Mouse (Mus musculus) cortical plate, adult 2 months (tissue): ENCODE measurements around the gene Tigar. TPM values are rescaled to one million over a fixed set of nuclear protein-coding genes. Genes with fewer than 3 reads are reported as not detected.

Source experiments
- H3K27ac ChIP-seq: fragments of 200-500 bp; 2 replicates; pipeline ENCODE4 v1.5.1; 2012; ENCODE audit warnings: low read length, control low read depth, inconsistent platforms; ENCODE audit not compliant: insufficient read depth
- H3K4me1 ChIP-seq: fragments of 200-500 bp; 2 replicates; pipeline ENCODE4 v1.6.1; 2011; ENCODE audit warnings: low read length; ENCODE audit not compliant: control insufficient read depth, insufficient read depth
- H3K4me3 ChIP-seq: fragments of 200-500 bp; 2 replicates; pipeline ENCODE4 v1.5.1; 2011; ENCODE audit warnings: mild to moderate bottlenecking, low read length, control low read depth; ENCODE audit not compliant: insufficient read depth
- CTCF ChIP-seq: fragments of 200-500 bp; IDR thresholded peaks from 2 replicates; pipeline ENCODE4 v1.5.1; 2011; ENCODE audit warnings: mild to moderate bottlenecking, control low read depth, low read length; ENCODE audit not compliant: insufficient read depth; ENCODE audit errors: extremely low read depth
- POLR2A ChIP-seq: fragments of 200-500 bp; IDR thresholded peaks from 2 replicates; pipeline ENCODE4 v1.6.1; 2011; ENCODE audit warnings: mild to moderate bottlenecking, low read length, control low read depth; ENCODE audit not compliant: insufficient read depth; ENCODE audit errors: extremely low read depth
- polyA plus RNA-seq: library from polyadenylated mRNA; depleted of rRNA; stranded (reverse); fragments of >200 nt; gene quantifications from 2 replicates; pipeline ENCODE4 v1.2.3, GENCODE M21; 2012

Gene Tigar
- polyA plus RNA-seq, 1 experiment, result 18.5 TPM

DNA sequence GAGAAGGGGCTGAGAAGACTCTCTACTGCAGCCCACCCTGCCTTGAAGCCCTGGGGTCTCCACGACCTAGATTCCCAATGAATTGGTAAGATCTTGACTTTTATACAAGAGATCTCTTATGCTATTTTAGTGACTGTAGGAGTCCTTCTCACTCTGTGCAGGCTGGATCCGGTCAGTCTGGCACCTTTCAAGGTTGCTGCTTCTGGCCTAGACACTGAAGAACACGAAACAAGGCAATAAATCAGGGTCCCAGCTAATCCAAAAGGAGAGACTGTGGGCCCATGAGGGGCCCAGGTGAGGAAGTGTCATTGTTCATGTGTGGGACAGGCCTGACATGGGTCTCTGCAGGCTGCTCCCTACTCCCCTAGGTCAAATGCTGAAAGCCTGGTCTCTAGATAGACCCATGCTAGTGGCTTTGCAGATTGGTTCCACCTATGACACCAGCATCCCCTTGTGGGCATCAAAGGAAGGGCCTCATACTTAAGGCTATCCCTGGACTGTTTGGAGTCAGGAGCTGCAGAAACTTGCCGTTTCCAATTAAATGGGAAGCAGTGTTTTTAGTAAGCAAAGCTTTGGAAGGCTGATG, 13.0 kb upstream of the Tigar start:
- TF ChIP-seq POLR2A (no peak), CTCF (peak; percentile 55)
- Histone ChIP-seq H3K4me1 (no peaks in the 10 kb centered on the region), H3K4me3 (no peak overlapping the region), H3K27ac (no peak overlapping the region)

DNA sequence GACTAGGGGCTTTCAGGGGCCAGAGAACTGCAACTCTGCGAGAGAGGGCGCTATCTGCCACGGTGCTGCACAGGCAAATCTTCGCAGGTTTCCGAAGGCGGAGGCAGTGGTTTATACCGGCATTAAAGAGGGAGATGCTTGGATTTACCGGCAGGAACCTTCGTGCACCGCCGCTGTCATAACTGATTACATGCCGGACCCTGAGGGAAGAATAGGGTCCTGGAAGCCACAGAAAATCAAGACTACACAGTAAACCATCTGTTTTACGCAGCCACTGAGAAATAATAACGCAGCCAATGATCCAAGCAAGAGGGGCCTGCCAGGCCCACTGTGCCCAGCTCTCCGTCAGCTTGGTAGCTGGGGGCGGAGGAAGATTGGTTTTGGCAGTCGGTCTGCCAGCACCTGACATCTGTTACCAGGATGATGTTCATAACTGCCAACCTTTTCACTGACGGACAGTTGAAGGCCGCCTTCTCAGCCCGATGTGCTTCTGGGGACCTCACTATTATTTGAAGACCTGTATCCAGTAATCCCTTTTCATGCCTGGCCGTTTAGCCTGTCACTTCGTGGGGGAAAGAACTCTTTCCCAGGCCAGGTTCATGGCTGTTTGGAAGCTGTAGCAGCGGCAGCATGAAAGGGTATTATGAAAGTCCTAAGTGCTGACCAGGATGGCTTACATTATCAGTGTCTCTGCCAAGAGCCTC, 5.5 kb upstream of the Tigar start:
- Histone ChIP-seq H3K4me1 (no peaks in the 10 kb centered on the region), H3K4me3 (no peak overlapping the region), H3K27ac (no peak overlapping the region)
- TF ChIP-seq POLR2A, result no peak
- no peak for TF ChIP-seq CTCF

DNA sequence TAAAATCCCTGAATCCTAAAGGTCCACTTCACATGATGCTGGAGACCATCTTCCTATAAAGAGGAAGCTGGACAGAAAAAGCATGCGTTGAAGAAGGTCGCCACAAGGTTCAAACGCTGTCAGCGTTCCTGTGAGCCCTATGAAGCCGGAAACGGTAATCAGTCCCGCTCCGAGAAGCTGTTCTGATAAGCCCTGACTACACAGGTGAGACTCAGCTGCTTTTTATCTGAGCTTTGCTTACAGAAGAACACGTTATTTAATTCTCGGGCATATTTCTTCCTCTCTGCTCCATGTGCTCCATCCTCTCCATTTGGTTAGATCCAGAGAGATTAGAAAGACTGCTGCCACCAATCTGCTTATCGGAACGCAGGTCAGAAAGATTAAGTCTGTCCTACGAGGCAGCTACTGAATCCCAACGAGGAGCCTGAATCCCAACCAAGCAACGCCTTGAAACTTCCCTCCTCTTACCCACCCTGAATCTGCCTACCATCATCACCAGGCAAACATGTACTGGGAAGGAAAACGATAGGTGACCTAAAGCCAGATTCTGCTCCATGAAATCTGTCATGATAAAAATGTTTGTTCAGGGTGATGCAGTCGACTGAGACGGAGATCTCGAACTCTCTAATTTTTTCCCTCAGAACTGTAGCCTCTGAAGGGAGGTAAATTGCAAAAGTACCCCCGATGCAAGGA, 843 bp downstream of the Tigar start:
- H3K4me3 ChIP-seq, result peak overlapping the region; percentile 78
- TF ChIP-seq CTCF (no peak), POLR2A (no peak)
- H3K27ac ChIP-seq, result no peak overlapping the region
- peaks cover 7% of the 10 kb centered on the region for H3K4me1 ChIP-seq

DNA sequence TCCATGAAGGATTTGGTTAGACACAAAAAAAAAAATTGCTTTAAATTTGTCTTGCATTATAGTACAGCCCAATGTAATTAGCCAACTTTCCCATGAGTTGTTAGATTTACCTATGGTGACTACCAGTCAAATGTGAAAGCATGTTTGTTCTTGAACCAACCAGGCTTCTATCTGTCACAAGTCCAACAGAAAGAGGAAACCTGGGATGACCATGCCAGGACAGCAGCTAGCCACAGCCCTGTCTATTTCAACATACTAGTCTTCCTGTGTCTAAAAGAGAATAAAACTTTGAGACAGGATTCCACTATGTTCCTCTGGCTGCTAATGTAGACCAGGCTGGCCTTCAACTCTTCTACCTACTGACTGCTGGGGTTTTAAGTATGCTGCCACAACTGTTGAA, 1.9 kb downstream of the Tigar start:
- TF ChIP-seq POLR2A (no peak), CTCF (no peak)
- H3K4me3 ChIP-seq, result no peak overlapping the region
- peaks cover 7% of the 10 kb centered on the region for H3K4me1 ChIP-seq
- H3K27ac ChIP-seq, result no peak overlapping the region

DNA sequence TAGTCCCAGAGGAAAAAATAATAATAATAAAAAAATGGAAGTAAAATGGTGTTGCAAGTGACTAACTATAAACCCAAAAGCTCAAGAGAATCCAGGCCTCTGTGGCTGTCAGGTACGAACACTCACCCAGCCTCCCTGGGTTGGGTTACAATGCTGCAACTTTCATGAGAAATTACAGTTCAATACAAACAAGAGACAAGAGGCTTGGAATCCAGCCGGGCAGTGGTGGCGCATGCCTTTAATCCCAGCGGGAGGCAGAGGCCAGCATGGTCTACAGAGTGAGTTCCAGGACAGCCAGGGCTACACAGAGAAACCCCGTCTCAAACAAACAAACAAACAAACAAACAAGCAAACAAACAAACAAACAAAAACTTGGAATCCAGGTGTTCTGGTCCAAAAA, 2.6 kb downstream of the Tigar start:
- no peak overlapping the region for H3K27ac ChIP-seq
- TF ChIP-seq CTCF, result no peak
- TF ChIP-seq POLR2A, result no peak
- H3K4me3 ChIP-seq, result no peak overlapping the region
- peaks cover 7% of the 10 kb centered on the region for H3K4me1 ChIP-seq

DNA sequence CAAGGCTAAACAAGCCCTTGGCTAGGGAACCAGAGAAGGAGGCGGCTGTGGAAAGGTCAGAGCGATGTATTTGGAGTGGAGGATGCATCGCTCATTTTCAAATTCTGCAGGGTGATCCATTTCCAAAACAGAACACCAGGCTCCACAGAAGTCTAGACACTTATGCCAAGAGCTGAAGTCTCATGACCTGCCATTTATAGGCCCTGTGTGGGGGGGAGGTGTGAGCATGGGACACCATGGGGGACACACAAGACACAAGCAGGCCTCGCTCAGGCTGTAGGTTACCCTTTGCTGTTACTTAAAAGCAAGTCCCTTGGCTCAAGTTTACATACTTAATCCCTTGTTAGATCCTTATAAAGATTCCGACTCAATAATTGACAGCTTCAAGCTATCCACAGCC, 3.2 kb downstream of the Tigar start:
- no peak for TF ChIP-seq POLR2A
- no peak for TF ChIP-seq CTCF
- no peak overlapping the region for H3K4me3 ChIP-seq
- H3K4me1 ChIP-seq, result peaks cover 7% of the 10 kb centered on the region
- H3K27ac ChIP-seq, result no peak overlapping the region

DNA sequence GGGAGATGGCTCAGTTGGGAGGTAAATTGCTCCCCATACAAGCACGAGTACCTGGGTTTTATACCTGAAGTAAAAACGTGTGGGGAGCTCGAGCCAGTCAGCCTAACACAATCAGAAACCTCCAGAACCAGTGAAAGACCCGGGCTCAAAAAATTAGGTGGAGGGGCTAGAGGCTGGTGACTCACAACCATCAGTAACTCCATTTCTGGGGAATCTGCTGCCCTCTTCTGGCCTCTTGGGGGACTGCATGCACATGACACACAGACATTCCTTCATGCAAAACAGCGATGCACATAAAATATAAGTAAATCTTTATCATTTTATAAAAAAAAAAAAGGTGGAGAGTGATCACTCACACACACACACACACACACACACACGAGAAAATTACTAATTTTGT, 4.2 kb downstream of the Tigar start:
- peaks cover 7% of the 10 kb centered on the region for H3K4me1 ChIP-seq
- H3K4me3 ChIP-seq, result no peak overlapping the region
- TF ChIP-seq CTCF (peak; percentile 52), POLR2A (no peak)
- H3K27ac ChIP-seq, result no peak overlapping the region

DNA sequence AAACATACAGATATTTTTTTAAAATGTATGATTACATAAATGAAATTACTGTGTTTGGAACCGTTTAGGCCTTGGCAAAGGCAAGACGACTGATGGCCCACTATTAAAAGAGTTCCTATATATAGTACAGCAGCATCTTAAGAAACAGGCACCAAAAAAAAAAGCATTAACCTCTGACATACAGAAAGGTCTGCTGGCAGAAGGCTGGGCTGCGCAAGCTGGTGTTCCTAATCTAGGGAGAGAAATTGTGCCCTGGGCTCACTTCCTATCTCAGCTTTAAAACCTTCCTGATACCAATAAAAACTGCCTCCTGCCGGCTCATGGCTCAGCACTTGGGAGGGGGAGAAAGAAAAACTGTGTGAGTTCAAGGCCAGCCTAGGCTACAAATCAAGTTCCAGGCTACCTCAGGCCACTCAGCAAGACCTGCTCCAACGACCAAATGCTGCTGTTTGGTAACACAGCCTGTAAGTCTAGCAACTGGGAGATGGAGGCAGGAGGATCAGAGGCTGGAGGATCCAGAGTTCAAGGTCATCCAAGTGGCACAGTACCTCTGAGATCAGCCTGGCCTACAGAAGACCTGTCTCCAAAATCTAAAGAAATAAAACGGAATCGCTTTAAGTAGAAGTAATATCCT, 4.8 kb downstream of the Tigar start:
- 0 out of 2 replicates have a peak overlapping the region, but pooled peaks have one; percentile 10 for H3K27ac ChIP-seq
- TF ChIP-seq POLR2A (no peak), CTCF (no peak)
- H3K4me1 ChIP-seq, result peaks cover 7% of the 10 kb centered on the region
- no peak overlapping the region for H3K4me3 ChIP-seq

DNA sequence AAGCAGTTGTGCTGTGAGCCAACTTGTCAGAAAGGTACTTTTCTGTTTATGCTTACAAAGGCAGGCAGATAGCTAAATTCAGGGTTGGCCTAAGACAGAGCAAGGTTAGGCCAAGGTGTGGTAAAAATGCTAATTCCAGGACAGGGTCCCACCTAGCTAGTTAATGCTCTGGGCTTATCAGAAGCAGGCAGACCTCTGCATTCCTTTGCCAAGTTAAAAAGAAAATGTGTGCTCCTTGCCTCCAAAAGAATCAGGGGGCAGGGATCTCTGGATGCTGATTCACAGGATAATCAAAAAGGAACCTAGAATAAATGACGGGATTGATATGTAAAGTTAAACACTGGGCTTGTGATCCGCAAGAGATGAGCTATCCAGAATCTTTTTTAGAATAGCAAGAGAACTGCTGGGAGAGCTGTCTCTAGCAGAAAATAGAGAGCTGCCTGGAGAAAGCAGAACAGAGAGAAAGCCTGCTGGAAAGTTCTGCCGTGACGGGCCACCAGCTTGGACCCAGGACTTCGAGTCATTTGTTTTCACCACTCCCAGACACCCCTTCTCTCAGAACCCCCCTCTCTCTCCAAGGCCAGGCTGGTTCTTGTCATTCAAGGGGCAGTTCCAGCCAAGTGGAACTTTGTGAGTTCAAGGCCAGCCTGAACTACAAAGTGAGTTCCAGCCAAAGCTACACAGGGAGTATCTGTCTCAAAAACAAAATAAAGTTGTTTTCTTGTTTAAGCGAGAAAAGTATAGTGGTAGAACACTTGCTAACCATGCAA, 5.7 kb downstream of the Tigar start:
- Histone ChIP-seq H3K27ac (no peak overlapping the region), H3K4me3 (no peak overlapping the region), H3K4me1 (peaks cover 7% of the 10 kb centered on the region)
- TF ChIP-seq CTCF (no peak), POLR2A (no peak)
